Mouse (Mus musculus) heart, postnatal 14 days (tissue): ENCODE measurements around the gene Tmem238l. TPM values are rescaled to one million over a fixed set of nuclear protein-coding genes. Genes with fewer than 3 reads are reported as not detected.

ENCODE experiments used
- DNase-seq, 2 experiments: peaks; one replicate each; pipeline ENCODE4 v3.0.0; 2021 to 2022
- intact Hi-C: fragments of 180-260 bp; cut with DNase I; formaldehyde crosslinking; loops from one replicate; pipeline ENCODE4 v1.15.1; 2025
- long read RNA-seq, 2 experiments: library from polyadenylated mRNA; stranded (forward); transcript quantifications; one replicate each; pipeline ENCODE4 v2.0.0; 2021
- total RNA-seq, 2 experiments: library from RNA; stranded (reverse); gene quantifications; 2 replicates each; pipeline ENCODE4 v1.2.3; 2021

Tmem238l gene
- not detected for total RNA-seq
- long read RNA-seq, experiment 1 = 0 reads
- long read RNA-seq, experiment 2 = 0 reads

DNA sequence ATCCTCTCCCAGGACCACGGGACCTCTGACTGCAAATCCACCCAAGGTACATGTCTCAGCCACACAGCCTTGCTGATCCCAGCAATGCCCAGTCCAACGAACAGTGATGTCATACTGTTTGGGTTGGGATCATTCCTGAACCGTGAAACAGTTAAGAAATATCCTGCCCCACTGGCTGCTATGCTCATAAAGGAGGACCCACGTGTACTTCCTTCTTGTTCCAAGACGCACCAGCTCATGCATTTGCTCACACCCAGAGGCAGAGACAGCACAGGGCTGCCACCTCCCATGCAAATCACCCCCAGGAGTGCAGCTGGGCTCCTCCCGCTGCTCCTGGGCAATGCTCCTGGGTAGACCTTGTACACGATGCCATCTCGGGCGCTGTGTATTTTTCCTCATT lies at the start of gene Tmem238l:
Gene Tmem238l (plus strand): TSS at position 336 of the 400 bp plus-strand sequence.
- intact Hi-C loops = no loop called here
- no peak for DNase-seq

DNA sequence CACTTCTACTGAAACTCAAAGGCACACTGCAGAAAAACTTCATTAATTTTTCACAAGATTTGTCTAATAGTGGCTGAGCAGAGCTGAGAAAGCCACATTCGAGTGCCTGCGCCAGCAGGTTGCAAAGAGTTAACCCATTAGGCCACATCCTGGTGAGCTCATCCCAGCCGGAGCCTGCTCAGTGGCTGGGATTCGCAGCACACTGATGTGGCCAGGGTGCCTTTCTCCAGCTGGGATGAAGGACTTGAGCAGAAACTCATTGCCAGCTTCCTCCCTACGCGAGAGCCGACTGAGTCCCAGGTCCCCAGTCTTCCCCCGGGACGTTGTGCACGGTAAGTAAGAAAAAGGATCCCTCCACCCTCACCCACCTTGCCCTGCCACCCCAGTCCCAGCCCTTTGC lies 44.6 kb upstream of the Tmem238l start, which contains the start of gene Pirt:
Gene Pirt (plus strand): TSS at position 171 of the 400 bp plus-strand sequence.
- intact Hi-C loops = no loop called here
- DNase-seq = peak; percentile 26 to 39

DNA sequence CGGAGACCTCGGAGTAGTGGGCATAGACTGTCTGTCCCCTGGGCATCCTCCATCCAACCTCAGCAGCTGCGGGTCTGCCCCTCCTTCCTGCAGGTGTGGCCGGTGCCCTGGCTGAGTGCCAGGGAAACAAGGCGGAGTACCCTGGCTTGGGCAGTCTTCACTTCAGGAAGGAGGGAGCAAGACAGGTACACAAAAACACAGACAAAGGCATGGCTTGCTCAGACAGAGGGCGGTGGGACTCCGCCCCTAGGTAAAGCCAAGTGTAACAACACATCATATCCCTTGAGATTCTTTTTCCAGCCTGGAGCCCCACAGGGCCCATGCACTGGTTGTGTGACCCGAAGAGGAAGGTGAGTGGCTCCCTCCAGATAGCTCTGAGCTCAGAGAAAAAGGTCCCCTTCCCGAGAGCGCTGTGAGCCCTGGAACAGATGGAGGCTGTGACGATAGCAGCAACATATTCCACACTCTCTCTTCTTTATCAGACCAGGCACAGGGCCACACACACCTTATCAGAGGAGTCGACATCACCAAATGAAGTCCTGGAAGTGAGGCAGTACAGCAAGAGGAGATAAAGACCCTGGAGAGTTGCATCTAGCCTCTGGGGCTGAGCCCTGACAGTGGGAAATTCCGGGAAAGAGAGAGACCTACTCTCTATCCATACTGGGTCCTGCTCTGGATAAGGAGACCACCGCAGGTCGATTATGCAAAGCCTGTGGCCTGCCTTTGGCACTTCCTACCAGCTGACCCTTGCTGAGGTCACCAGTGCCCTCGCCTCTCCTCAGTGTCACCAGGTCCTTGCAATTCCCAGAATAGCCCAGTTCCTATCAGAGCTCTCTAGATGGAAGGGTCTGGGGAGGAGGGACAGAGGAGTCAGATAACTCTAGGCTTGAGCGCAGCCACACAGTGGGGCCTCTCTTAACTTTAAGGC lies 43.6 kb upstream of the Tmem238l start:
- intact Hi-C loops = no loop called here

DNA sequence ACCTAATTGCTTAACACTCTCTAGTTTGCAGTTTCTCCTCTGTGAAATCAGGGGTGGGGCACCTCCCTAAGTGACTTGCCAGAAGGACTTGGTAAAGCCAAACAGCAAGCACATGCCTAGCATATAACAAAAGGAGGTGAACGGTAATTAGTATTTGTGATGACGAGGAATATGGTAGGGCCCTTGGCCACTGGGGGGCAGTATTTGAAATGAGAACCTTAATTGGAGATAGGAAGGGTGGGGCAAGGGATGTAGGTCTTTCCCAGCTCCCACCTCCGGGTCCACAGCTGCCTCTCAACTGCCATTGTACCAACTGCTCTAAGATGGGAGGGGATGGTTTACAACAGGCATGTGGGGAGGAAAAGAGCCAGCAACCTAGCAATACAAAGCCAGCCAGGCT lies 42.2 kb upstream of the Tmem238l start:
- DNase-seq = peak; percentile 47 to 70
- intact Hi-C loops = no loop called here

More for the DNA sequence above, 43.6 kb upstream of the Tmem238l start:
- DNase-seq = peak; percentile 42 to 43

DNA sequence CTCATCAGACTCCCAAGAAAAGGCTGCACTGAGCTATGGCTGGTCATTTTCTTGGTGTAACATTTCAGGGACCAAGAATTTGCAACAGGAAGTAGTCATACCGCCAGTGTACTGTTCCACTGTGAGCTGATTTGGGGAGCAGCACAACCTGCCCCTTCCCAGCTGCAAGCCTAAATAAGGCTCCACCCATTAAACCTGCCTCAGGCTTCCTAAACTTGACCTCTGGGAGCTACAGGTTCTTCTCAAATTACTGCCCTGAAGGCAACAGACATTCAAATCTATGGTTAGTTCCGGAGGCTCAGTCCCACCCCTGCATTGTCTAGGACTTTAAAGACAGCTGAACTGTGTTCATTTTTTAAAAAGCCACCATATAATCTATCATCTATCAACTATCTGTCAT lies 36.4 kb upstream of the Tmem238l start:
- intact Hi-C loops = no loop called here
- DNase-seq = no peak

DNA sequence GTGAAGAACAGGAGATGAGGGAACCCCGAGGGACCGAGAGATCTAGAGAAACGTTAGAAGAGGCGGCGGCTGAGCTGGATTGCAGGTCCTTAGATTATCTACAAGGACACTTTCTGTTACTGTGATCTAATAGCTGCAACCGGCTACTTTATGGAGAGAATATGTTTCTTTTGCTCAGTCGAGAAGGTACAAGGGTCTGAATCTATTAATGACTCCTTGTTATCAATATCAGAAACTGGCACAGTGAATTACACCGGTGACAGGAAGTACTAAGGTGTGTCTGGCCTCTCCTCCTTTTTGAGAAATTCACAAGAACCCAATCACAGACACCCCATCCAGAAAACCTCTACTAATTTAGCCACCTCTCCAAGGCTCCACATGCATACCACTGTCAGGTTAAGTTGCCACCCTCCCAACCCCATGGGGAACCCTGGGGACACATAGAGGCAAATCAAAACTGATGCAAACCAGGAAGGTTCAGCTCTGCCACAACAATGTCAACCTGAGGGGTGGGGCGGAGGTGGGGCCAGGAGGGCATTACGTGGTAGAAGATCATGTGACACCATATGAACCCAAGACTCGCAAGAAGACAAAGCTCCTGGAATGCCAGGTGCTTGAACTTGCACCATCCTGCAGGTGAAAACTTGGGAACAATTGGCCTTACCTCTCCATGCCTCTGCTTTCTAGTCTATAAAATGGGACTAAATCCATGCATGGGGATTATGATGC lies 32.2 kb upstream of the Tmem238l start:
- intact Hi-C loops = no loop called here
- DNase-seq = no peak

DNA sequence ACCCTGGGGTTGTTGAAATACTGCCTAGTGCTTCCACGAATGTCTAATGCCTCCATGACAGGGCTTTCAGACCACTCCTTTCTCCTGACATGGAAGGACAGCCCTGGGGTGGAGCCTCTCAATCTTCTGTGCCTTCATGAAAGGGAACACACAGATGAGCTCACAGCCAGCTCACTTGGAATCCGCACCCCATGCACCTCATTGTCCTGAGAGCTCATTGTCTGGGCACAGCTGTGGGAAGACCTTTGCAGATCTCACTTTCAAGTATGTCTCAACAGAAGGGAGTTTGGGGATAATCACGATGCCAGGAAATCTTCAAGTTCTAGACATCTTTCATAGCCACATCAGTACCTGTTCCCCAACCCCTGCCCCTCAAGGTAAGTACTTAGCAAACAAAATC lies 28.1 kb upstream of the Tmem238l start:
- intact Hi-C loops = no loop called here

DNA sequence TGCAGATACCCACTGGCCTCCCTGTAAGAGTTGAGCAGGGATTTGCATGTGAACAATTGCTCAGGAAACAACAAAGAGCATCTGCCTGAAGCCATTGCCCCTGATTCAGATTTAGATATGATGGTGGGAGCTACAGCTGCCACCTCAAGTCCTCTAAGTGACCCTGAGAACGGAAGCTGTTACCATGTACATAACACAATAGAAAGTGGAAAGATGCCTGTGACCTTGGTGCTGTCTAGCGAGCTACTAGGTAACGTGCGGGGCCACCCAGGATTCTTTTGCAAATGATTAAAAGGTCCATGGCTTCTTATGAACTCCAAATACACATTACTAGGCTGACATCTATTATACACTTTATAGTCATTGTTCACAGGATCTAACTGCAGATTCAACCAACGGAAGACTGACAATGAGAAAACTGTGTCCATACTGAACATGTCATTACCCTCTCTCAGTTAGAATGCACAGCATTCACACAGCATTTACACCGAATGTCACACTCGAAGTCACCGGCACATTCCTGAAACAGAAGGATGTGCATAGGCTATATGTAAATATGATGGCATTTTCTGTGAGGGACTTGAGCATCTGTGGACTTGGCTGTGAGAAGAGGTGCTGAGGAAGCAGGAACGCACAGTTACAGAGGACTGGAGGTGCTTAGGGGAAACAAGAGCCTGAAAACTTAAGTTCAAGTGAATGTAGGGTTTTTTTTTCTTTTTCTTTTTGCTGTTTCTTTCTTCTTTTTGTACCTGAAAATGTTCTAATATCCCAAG lies 23.4 kb upstream of the Tmem238l start:
- no peak for DNase-seq
- intact Hi-C loops = no loop called here

More for the DNA sequence above, 28.1 kb upstream of the Tmem238l start:
- no peak for DNase-seq

DNA sequence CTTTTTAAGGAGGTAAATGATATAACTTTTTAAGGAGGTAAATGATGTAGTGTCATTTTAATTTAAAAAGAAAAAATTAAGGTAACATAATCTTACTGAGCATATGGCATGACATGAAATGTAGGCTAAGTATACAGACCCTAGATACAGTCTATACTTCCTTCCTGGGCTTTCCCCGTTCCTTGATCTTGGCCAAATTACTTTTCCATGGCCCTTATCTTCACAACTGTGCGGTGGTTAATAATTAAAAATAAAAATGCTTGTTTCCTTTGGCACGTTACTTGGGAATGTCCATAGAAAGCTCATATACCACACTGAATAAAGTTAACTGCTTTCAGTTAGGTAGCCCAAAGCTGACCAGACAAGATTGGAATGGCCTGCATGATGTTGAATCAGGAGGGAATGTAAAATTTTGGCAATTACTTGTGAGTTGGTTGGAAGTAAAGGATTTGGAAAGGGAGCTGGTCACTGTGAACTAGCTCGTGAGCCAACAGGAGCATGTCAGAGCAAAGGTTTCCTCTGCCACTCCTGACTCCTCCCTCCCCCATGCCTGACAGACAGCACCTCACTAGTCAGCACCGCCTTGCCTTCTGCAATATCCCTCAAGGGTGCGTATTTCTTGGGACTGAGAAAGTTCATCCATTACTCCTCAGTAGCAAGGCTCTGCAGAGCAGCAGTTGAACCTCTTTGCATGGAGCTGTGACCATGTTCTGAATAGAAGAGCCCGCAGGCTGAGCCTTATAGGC lies 21.8 kb upstream of the Tmem238l start:
- intact Hi-C loops = no loop called here
- no peak for DNase-seq

DNA sequence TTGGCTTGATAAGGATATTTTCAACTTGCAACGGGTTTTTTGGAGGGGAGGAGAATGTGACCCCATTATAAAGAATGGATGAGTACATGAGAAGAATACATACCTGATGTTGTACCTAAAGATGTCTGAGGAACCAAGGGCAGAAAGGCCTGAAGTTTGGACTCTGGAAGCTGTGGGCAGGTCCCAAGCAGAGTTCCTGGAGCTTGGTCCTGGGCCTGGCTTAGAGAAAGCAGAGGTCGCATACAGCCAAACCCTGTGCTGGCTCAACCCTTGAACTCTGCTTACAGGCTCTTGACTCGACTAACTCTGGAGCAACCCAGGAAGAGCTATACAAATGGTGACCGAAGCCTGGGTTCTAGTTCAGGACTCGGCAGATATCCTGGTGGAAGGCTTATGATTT lies 14.4 kb upstream of the Tmem238l start:
- intact Hi-C loops = no loop called here
- DNase-seq = no peak

DNA sequence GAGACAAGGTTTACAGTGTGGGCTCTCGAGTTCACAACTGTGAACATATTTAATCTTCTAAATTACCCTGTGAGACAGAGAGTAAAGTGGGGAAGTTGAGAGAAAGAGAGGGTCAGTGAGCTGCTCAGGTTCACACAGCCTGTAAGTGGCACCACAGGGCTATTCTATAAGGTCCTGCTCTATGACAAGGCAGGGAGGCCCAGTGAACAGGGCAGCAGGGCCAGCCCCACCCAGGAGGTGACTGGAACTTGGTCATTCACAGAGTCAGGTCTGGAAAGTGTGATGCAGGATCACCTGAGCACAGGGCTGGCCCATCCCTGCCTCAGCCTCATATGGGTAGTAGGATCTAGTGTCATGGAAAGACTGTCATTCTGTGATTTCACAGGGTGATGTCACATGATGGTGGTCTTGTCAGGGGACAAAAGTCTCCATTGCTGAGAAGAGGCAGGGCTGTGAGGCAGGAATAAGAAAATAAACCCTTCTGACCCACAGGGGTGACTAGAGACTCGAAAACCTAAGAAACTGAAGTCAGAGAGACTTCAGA lies 11.1 kb upstream of the Tmem238l start:
- intact Hi-C loops = no loop called here
- no peak for DNase-seq

DNA sequence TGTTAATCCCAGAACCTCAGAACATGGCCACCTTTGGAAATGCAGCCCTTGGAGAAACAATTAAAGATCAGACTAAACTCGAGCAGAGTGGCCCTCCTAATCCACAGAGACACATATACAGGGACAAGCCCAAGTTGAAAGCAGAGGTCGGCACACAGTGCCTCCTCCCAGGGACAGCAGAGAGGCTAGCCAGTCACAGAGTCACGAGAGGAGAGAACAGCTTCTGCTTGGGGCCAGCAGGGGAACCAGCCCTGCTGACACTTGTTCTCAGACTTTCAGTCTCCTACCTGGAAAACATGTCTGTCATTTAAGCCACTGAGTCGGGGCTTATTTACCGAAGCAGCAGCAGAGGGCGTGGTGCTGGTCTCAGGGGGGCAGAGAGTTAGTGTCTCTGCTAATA lies 9.9 kb upstream of the Tmem238l start:
- intact Hi-C loops = no loop called here
- DNase-seq = no peak

DNA sequence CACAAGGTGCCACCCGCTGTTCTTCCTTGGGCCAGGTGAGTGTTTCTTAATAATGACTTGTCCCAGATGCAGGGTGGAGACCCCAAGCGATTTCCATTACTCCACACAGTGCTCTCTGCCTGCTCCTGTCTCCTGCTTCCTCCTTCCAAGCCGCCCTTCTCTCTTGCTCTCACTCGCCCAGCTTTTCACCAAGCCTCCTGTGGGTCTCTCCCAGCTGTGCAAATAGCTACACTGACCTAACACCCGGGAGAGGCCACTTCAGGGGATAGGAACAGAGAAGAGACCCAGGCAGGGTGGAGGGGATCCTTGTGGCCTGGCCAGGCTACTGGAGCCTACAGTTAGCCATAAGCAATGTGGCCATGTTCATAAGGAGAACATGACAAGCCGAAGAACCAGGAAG lies 9.5 kb upstream of the Tmem238l start:
- intact Hi-C loops = no loop called here
- DNase-seq = no peak

DNA sequence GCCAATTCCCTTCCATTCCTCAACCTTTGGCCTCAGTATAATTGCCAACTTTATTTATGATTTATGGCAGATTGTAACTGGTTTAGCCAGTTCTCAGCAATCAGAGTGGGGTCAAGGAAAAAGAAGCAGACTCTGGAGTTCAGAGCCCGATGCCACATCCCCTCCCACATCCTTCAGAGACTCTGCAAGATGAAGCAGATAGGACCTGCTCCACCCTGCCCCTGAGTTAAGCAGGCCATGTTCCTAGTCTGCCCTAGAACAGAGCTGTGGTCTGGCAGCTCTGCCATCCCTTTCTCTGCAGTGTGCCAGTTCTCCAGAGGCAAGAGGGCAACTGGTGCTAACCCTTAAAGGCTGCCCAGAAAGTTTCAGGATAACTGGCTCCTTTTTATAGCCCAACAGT lies 4.4 kb downstream of the Tmem238l start:
- intact Hi-C loops = no loop called here
- no peak for DNase-seq

DNA sequence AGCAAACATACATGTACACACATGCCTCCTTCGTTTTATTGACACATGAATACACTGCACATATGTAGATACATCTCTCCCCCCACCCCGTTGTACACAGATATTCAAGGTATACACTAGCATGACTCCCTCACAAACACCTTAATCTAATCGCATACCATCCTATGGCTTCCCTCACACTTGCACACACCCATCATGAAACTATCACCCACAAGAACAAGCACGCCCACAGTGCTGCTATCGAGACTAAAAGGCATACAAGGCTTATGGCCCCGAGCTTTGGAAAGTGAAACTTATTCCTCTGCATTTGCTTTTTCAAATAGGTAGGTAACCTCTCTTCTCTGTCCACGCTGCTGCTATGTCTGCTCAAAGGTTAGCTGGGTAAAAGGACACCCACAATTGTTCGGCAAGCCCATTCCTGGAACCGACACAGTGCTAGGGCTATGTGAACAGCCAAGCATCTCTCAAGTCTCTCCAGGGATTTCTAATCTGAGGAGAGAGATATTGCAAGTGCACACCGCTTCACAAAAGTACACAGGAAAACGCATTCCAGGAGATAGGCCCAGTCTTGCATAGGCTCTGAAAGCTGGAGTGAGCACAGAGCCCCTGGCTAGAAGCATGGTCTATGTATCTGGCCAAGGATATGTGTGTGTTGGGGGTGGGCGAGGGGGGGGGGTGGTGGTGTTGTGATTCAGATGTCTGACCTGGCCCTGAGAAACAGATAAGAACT lies 5.2 kb downstream of the Tmem238l start:
- intact Hi-C loops = no loop called here
- DNase-seq = peak in 1 of 2 experiments; percentile 8

DNA sequence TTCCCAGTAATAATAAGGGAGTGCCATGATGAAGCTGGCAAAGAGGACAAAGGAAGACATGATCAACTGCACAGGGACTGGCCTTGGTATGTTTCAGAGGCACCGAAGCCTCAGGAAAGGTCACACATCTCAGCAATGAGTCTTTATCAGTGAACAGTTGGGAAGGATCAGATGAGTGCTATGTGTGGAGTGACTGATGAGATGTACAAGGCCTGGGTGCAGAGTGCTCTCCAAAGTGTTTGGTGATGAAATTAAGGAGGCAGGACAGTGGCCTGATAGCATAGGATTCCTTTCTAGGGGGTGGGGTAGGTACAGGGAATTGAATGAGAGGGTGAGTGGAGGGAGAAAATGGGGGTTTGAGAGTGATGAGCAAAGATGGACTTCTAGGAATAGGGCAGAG lies 7.0 kb downstream of the Tmem238l start:
- intact Hi-C loops = no loop called here
- no peak for DNase-seq

DNA sequence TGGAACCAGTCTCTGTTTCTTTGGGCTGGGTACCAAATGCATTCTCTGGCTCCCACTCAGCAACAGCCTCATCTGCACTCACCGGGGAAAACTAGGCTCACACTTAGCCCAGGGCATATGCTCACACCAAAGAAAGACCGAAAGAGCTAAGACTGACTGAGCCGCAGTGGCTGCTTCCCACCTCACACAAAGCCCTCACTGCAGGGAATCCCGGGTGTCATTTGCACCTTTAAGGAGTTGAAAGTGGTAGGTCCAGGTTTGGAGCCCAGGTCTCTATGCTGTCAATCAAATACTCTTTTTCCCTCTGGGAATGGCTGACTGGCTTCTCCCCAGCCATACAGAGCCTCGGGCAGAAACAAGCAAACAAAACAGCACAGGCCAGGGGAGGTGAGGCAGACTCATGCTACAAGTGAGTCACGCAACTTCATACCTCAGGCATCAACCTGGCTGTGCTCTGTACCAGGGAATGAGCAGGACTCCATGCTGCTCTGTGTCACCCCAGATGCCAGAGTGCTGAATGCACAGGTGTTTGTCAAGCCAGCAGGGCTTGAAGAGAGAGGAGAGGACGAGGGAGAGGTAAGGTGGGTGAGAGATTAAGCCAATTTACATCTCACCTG lies 10.2 kb downstream of the Tmem238l start:
- intact Hi-C loops = no loop called here
- no peak for DNase-seq

DNA sequence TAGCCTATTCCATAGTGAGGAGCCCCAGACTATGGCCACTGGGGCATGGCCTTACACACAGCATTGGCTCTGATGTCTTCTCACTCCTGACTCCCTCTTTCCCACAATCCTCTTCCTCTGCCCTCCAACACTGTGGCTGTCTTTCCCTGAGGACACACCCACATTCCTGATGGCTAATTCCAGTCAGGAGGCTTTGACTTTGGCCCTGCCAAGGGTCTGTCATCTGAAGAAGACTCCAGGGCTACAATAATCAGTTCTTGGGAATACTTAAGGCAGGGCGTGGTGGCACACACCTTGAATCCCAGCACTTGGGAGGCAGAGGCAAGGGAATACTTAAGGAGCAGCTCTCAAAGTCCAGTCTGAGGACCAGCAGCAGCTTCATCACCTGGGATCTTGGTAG lies 12.1 kb downstream of the Tmem238l start:
- no peak for DNase-seq
- intact Hi-C loops = no loop called here

DNA sequence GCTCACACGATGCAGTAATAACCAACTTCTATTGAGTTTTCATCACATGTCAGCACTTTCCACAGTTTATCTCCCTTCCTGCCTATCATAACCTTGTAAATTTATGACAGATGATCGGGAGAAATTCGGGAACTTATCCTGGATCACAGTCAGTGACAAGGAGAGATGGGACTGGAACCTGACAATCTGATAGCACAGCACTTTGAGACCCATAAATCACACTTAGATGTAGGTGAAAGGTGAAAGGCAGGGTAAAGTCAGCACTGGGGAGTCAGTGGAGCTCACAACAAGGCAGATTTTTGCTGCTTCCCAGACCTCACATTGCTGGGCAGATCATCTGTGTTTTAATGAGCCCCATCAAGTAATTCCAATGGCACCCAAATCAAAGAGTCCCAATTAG lies 17.1 kb downstream of the Tmem238l start:
- intact Hi-C loops = no loop called here
- no peak for DNase-seq
